Mouse (Mus musculus): Measurements from ENCODE around the gene Dbndd2. TPM values are rescaled to one million over a fixed set of nuclear protein-coding genes. Genes with fewer than 3 reads are reported as not detected.

The Dbndd2 gene
- polyA plus RNA-seq, 1 experiment from 2014 or later, result 1.9 TPM

DNA sequence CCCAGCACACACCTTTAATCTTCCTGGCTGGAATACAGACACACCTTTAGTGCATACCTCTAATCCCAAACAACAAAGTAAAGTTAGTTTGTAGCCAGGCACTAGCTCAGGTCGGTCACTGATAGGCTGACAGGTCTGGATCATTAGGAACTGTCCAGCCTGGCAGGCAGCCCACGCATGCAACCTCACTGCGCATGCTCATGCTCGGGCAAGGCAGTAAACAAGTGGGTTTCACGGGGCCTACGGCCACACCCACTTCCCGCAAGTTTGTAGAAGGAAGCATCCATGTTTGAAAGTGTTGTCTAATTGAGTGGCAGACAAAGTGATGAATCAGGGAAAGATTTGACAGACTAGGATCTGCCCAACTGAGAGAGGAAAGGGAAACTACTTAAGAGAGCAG, 56.7 kb downstream of the Dbndd2 start:
- H3K9me3 ChIP-seq (replicated peaks), result no peaks in the 10 kb centered on the region
- WGBS (ENCODE audit: insufficient replicate concordance), result 66% methylated on average over 7 of the region's 7 CpGs
- DNase-seq (no peak), ATAC-seq (ENCODE audit: low read depth) (no peak)
- H3K27me3 ChIP-seq, result no peaks in the 10 kb centered on the region
- H3K4me3 ChIP-seq (replicated peaks), result no peak overlapping the region
- no peaks in the 10 kb centered on the region for H3K36me3 ChIP-seq
- H3K9ac ChIP-seq, result no peak overlapping the region
- H3K4me2 ChIP-seq, result no peak overlapping the region
- H3K27ac ChIP-seq, result no peak overlapping the region
- H3K4me1 ChIP-seq (replicated peaks), result no peaks in the 10 kb centered on the region

Other genes with a start within 250 kb of the Dbndd2 start
- not detected in 2 replicates for gene Svs2, start 247.6 kb upstream of the Dbndd2 start, polyA plus RNA-seq (2015; fragmentation: Nextera tagmentation; extraction: Ambion mirVana)
- gene Svs3b, start 229.5 kb upstream of the Dbndd2 start, polyA plus RNA-seq (2015; fragmentation: Nextera tagmentation; extraction: Ambion mirVana), result not detected in 2 replicates
- gene Svs4, start 207.6 kb upstream of the Dbndd2 start, polyA plus RNA-seq (2015; fragmentation: Nextera tagmentation; extraction: Ambion mirVana), result not detected in 2 replicates
- not detected in 2 replicates for gene Svs3a, start 196.8 kb upstream of the Dbndd2 start, polyA plus RNA-seq (2015; fragmentation: Nextera tagmentation; extraction: Ambion mirVana)
- not detected in 2 replicates for gene Svs6, start 169.4 kb upstream of the Dbndd2 start, polyA plus RNA-seq (2015; fragmentation: Nextera tagmentation; extraction: Ambion mirVana)
- not detected in 2 replicates for gene Svs5, start 153.4 kb upstream of the Dbndd2 start, polyA plus RNA-seq (2015; fragmentation: Nextera tagmentation; extraction: Ambion mirVana)
- gene Slpi, start 97.0 kb upstream of the Dbndd2 start, polyA plus RNA-seq (2015; fragmentation: Nextera tagmentation; extraction: Ambion mirVana), result 16.6 and 20.5 TPM in 2 replicates
- gene Rbpjl, start 83.0 kb upstream of the Dbndd2 start, polyA plus RNA-seq (2015; fragmentation: Nextera tagmentation; extraction: Ambion mirVana), result 0.02 TPM in 2 replicates
- gene Matn4, start 80.9 kb upstream of the Dbndd2 start, polyA plus RNA-seq (2015; fragmentation: Nextera tagmentation; extraction: Ambion mirVana), result 0.13 and 0.35 TPM in 2 replicates
- gene Sdc4, start 42.2 kb upstream of the Dbndd2 start, polyA plus RNA-seq (2015; fragmentation: Nextera tagmentation; extraction: Ambion mirVana), result 33.6 and 37.0 TPM in 2 replicates
- gene Sys1, start 29.1 kb upstream of the Dbndd2 start, polyA plus RNA-seq (2015; fragmentation: Nextera tagmentation; extraction: Ambion mirVana), result 28.5 and 33.2 TPM in 2 replicates
- gene Gm20458, start 25.1 kb upstream of the Dbndd2 start, polyA plus RNA-seq (2015; fragmentation: Nextera tagmentation; extraction: Ambion mirVana), result 5.3 and 5.7 TPM in 2 replicates
- gene Trp53tg5, start 12.4 kb upstream of the Dbndd2 start, polyA plus RNA-seq (2015; fragmentation: Nextera tagmentation; extraction: Ambion mirVana), result not detected in 2 replicates
- gene Pigt, start 11.4 kb downstream of the Dbndd2 start, polyA plus RNA-seq (2015; fragmentation: Nextera tagmentation; extraction: Ambion mirVana), result 22.3 and 23.8 TPM in 2 replicates
- gene Wfdc2, start 76.3 kb downstream of the Dbndd2 start, polyA plus RNA-seq (2015; fragmentation: Nextera tagmentation; extraction: Ambion mirVana), result 1.2 and 1.9 TPM in 2 replicates
- not detected in 2 replicates for gene Spint3, start 87.4 kb downstream of the Dbndd2 start, polyA plus RNA-seq (2015; fragmentation: Nextera tagmentation; extraction: Ambion mirVana)
- gene Wfdc6a, start 99.3 kb downstream of the Dbndd2 start, polyA plus RNA-seq (2015; fragmentation: Nextera tagmentation; extraction: Ambion mirVana), result 0.13 and 0.19 TPM in 2 replicates
- not detected in 2 replicates for gene Eppin, start 107.5 kb downstream of the Dbndd2 start, polyA plus RNA-seq (2015; fragmentation: Nextera tagmentation; extraction: Ambion mirVana)
- not detected in 2 replicates for gene Wfdc6b, start 127.4 kb downstream of the Dbndd2 start, polyA plus RNA-seq (2015; fragmentation: Nextera tagmentation; extraction: Ambion mirVana)
- not detected in 2 replicates for gene Wfdc8, start 127.5 kb downstream of the Dbndd2 start, polyA plus RNA-seq (2015; fragmentation: Nextera tagmentation; extraction: Ambion mirVana)
- gene Wfdc16, start 152.7 kb downstream of the Dbndd2 start, polyA plus RNA-seq (2015; fragmentation: Nextera tagmentation; extraction: Ambion mirVana), result not detected in 2 replicates
- not detected in 2 replicates for gene Wfdc10, start 169.9 kb downstream of the Dbndd2 start, polyA plus RNA-seq (2015; fragmentation: Nextera tagmentation; extraction: Ambion mirVana)
- not detected in 2 replicates for gene Wfdc9, start 170.5 kb downstream of the Dbndd2 start, polyA plus RNA-seq (2015; fragmentation: Nextera tagmentation; extraction: Ambion mirVana)
- gene Wfdc11, start 188.0 kb downstream of the Dbndd2 start, polyA plus RNA-seq (2015; fragmentation: Nextera tagmentation; extraction: Ambion mirVana), result not detected in 2 replicates
- not detected in 2 replicates for gene Wfdc13, start 199.0 kb downstream of the Dbndd2 start, polyA plus RNA-seq (2015; fragmentation: Nextera tagmentation; extraction: Ambion mirVana)
- gene Spint4, start 212.4 kb downstream of the Dbndd2 start, polyA plus RNA-seq (2015; fragmentation: Nextera tagmentation; extraction: Ambion mirVana), result not detected in 2 replicates
- not detected in 2 replicates for gene Spint5, start 229.2 kb downstream of the Dbndd2 start, polyA plus RNA-seq (2015; fragmentation: Nextera tagmentation; extraction: Ambion mirVana)